Mouse (Mus musculus) neural tube, embryonic 14.5 days (tissue): Measurements from ENCODE around the gene Igsf3. TPM values are rescaled to one million over a fixed set of nuclear protein-coding genes. Genes with fewer than 3 reads are reported as not detected.

ENCODE experiments used
- ATAC-seq: fragments of 200-750 bp; cut with Nextera tagmentation; 2 replicates; pipeline ENCODE4 v1.8.0; 2017; ENCODE audit warnings: low read depth, mild to moderate bottlenecking, moderate TSS enrichment, moderate library complexity
- H3K27ac ChIP-seq: fragments of 300-500 bp; sonication (generic); 2 replicates; pipeline ENCODE4 v1.5.1; 2014; ENCODE audit warnings: low read depth, mild to moderate bottlenecking, control low read depth, low read length, moderate library complexity, mixed read lengths
- H3K27me3 ChIP-seq: fragments of 300-500 bp; sonication (generic); 2 replicates; pipeline ENCODE4 v1.6.1; 2014; ENCODE audit warnings: low read length; ENCODE audit not compliant: control insufficient read depth, insufficient read depth
- H3K36me3 ChIP-seq: fragments of 300-500 bp; sonication (generic); 2 replicates; pipeline ENCODE4 v1.6.1; 2014; ENCODE audit warnings: low read length, mixed read lengths; ENCODE audit not compliant: control insufficient read depth, insufficient read depth
- H3K4me1 ChIP-seq: fragments of 300-500 bp; sonication (generic); 2 replicates; pipeline ENCODE4 v1.6.1; 2014; ENCODE audit warnings: low read length; ENCODE audit not compliant: control insufficient read depth, insufficient read depth
- H3K4me2 ChIP-seq: fragments of 300-500 bp; sonication (generic); 2 replicates; pipeline ENCODE4 v1.6.1; 2014; ENCODE audit warnings: mild to moderate bottlenecking, low read depth, low read length, control low read depth
- H3K4me3 ChIP-seq: fragments of 300-500 bp; sonication (generic); 2 replicates; pipeline ENCODE4 v1.5.1; 2014; ENCODE audit warnings: low read depth, low read length, control low read depth, mixed read lengths
- H3K9ac ChIP-seq: fragments of 300-500 bp; sonication (generic); replicated peaks from 2 replicates; pipeline ENCODE4 v1.6.1; 2014; ENCODE audit warnings: low read depth, mild to moderate bottlenecking, control low read depth, low read length, mixed read lengths
- H3K9me3 ChIP-seq: fragments of 300-500 bp; sonication (generic); 2 replicates; pipeline ENCODE4 v1.6.1; 2016; ENCODE audit warnings: low read length; ENCODE audit not compliant: control insufficient read depth
- WGBS: fragments of 180-500 bp; shearing (Covaris S2); extraction: QIAGEN DNeasy Blood & Tissue Kit; methylation state at CpG from one replicate; pipeline ENCODE4 v1.1.7; 2014; 5-methylcytosine and 5-hydroxymethylcytosine counted together
- polyA plus RNA-seq: library from polyadenylated mRNA; unstranded; fragments of >200 nt; fragmentation: Nextera tagmentation; extraction: Ambion mirVana; gene quantifications from 2 replicates; pipeline ENCODE4 v1.2.1, GENCODE M21; 2014

Gene Igsf3
- polyA plus RNA-seq, 1 experiment from 2014 or later = 66.4 TPM

DNA sequence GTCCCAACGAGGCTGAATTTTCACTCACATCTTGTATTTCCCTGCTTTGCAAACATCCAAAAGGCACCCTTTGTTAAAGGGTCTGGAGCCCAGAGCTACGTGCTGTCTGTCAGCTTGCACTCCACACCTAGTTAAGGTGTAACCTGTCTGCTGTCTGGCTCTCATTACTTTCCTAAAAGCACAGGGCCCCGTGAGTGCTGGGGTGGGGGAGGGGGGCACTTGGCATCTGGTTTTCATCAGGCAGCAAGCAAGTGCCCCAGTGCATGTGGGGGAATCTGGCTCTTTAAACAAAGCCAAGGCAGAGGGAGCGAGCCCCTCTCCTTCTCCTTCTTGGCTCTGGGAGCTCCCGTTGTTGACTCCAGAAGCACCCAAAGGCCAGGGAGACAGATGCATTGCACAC is 18.5 kb downstream of the Igsf3 start:
- H3K27me3 ChIP-seq = no peaks in the 10 kb centered on the region
- no peak overlapping the region for H3K4me3 ChIP-seq
- 66% methylated on average over 5 of the region's 5 CpGs for WGBS
- no peak overlapping the region for H3K4me2 ChIP-seq
- no peak overlapping the region for H3K27ac ChIP-seq
- H3K36me3 ChIP-seq = no peaks in the 10 kb centered on the region
- H3K9me3 ChIP-seq = no peaks in the 10 kb centered on the region
- no peak for ATAC-seq
- H3K9ac ChIP-seq = no peak overlapping the region
- peaks cover 64% of the 10 kb centered on the region for H3K4me1 ChIP-seq

DNA sequence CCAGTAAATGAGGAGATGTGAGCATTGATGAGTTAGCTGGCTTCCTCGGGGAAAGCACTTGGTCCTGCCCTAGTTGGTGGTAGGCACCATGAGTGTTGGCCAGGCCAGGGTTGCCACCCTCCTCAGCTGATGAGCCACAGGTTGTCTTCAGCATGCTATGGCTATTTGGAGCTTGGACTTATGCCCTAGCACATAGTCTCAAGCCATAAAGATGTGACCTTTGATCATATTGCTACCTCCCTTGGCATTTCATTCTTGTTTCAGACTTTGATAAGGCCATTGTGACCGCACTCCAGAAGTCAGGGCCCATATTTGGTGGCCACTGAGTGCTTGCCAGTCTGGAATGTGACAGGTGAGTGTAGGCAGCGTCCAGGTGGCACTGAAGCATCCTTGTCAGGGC is 19.2 kb downstream of the Igsf3 start:
- Histone ChIP-seq H3K36me3 (no peaks in the 10 kb centered on the region), H3K27me3 (no peaks in the 10 kb centered on the region), H3K9me3 (no peaks in the 10 kb centered on the region), H3K9ac (no peak overlapping the region), H3K4me3 (no peak overlapping the region), H3K27ac (no peak overlapping the region), H3K4me1 (peaks cover 57% of the 10 kb centered on the region), H3K4me2 (no peak overlapping the region)
- WGBS = 94% methylated on average over 3 of the region's 3 CpGs
- no peak for ATAC-seq

- Histone ChIP-seq H3K4me2 (no peak overlapping the region), H3K36me3 (no peaks in the 10 kb centered on the region), H3K9ac (no peak overlapping the region), H3K27me3 (no peaks in the 10 kb centered on the region), H3K27ac (no peak overlapping the region), H3K4me1 (peaks cover 56% of the 10 kb centered on the region), H3K4me3 (no peak overlapping the region), H3K9me3 (no peaks in the 10 kb centered on the region)
- ATAC-seq = no peak
- 52% methylated on average over 13 of the region's 13 CpGs for WGBS
Measured at GRCm38 (mm10) chr3:101396726-101397263, 19.9 kb downstream of the Igsf3 start.

- Histone ChIP-seq H3K4me1 (peaks cover 50% of the 10 kb centered on the region), H3K9ac (no peak overlapping the region), H3K4me2 (no peak overlapping the region), H3K9me3 (no peaks in the 10 kb centered on the region), H3K36me3 (no peaks in the 10 kb centered on the region), H3K27ac (no peak overlapping the region), H3K4me3 (no peak overlapping the region), H3K27me3 (no peaks in the 10 kb centered on the region)
- no peak for ATAC-seq
- 82% methylated on average over 4 of the region's 4 CpGs for WGBS
Measured at GRCm38 (mm10) chr3:101397422-101397821, 20.5 kb downstream of the Igsf3 start.

DNA sequence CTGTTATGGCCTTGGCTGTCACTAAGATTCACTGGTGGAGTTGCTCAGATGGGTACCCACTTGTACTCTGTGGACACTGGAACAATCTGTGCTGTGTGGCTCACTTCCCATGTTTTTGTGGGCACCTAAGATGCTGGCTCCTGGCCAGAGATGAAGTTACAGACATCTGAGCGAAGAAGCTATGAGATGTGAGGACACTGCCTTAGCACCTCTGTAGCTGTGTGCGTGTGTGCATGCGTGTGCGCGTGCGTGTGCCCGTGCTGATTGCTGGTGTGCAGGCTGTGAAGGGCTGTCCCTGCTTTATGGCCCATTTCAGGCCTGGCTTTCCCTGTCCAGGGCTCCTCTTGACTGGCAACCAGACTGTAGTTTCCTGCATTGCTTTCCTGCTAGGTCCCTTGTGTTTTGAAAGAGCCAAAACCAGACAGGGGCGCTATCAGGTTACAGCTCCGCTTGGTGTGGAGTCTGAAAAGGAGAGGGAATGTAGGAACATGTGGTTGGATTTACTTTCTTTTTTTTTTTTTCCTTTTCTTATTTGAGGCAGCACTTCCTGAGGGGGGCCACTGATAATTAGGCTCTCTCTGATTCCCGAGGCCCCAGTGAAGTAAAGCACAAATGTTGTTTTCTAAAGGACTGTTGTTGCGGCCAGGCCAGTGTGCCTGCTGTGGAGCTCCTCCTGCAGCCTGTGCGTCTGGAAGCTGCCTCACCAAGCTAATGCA is 21.3 kb downstream of the Igsf3 start:
- Histone ChIP-seq H3K4me2 (no peak overlapping the region; the same call in 1 of the 2 replicates), H3K36me3 (no peaks in the 10 kb centered on the region), H3K27me3 (no peaks in the 10 kb centered on the region), H3K4me1 (peaks cover 50% of the 10 kb centered on the region), H3K9me3 (no peaks in the 10 kb centered on the region), H3K4me3 (no peak overlapping the region), H3K9ac (no peak overlapping the region), H3K27ac (peak overlapping the region; percentile 62; the same call in 1 of the 2 replicates)
- 35% methylated on average over 12 of the region's 12 CpGs for WGBS
- ATAC-seq = peak; percentile 39; the same call in 1 of the 2 replicates

GRCm38 (mm10) chr3:101398877-101399276 is 22.0 kb downstream of the Igsf3 start:
- H3K4me2 ChIP-seq = no peak overlapping the region
- no peak for ATAC-seq
- H3K27me3 ChIP-seq = no peaks in the 10 kb centered on the region

GRCm38 (mm10) chr3:101401501-101401900 is 24.6 kb downstream of the Igsf3 start:
- no peaks in the 10 kb centered on the region for H3K36me3 ChIP-seq
- no peak overlapping the region for H3K9ac ChIP-seq
- no peak overlapping the region for H3K27ac ChIP-seq
- ATAC-seq = no peak
- no peak overlapping the region for H3K4me2 ChIP-seq
- H3K9me3 ChIP-seq = no peaks in the 10 kb centered on the region
- peaks cover 43% of the 10 kb centered on the region for H3K4me1 ChIP-seq
- WGBS = 15% methylated on average over 5 of the region's 5 CpGs
- no peak overlapping the region for H3K4me3 ChIP-seq
- no peaks in the 10 kb centered on the region for H3K27me3 ChIP-seq

More at GRCm38 (mm10) chr3:101398877-101399276, 22.0 kb downstream of the Igsf3 start:
- 68% methylated on average over 2 of the region's 2 CpGs for WGBS
- Histone ChIP-seq H3K9me3 (no peaks in the 10 kb centered on the region), H3K27ac (0 out of 2 replicates have a peak overlapping the region, but pooled peaks have one; percentile 62), H3K4me1 (peaks cover 51% of the 10 kb centered on the region), H3K36me3 (no peaks in the 10 kb centered on the region), H3K9ac (no peak overlapping the region), H3K4me3 (no peak overlapping the region)

DNA sequence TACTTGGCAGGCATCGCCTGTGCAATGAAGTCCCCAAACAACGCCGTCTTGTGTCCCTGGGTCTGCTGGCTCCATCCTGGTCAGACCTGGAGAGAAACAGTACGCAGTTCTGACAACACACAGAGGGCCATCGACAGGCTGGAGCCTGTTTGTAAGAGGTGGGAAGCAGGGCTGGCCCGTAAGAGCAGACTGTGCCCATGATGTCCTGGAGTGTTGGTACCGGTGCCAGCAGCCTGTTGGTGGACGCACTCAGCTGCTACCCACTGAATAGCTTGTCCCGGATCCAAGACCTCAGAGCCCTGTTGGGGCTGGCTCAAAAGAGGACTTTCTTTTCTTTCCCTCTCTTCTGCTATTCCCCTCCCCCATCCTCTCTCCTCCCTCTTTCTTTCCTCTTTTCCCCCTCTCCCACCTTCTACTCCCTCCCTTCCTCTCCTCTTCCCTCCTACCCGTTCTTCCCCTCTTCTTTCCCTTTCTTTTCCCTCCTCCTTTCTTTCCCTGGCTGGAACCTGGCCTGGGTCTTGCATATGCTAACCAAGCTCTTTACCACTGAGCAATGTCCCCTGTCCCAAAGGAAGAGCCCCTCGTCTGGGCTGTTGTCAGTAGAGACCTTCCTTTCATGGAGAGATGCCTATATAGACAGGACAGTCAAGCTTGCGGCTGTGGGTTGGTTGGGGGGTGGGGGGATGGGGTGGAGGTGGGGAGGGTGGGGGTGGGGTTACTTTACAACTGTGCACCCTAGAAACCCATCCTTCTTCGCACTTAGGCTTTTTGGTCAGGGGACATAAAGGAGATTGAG is 27.9 kb downstream of the Igsf3 start:
- H3K36me3 ChIP-seq = no peaks in the 10 kb centered on the region
- H3K4me1 ChIP-seq = peaks cover 28% of the 10 kb centered on the region
- H3K9ac ChIP-seq = no peak overlapping the region
- H3K4me3 ChIP-seq = no peak overlapping the region
- H3K27ac ChIP-seq = peak overlapping the region; percentile 44; the same call in 1 of the 2 replicates
- H3K27me3 ChIP-seq = no peaks in the 10 kb centered on the region
- WGBS = 49% methylated on average over 13 of the region's 13 CpGs
- ATAC-seq = peak; percentile 68
- no peaks in the 10 kb centered on the region for H3K9me3 ChIP-seq
- no peak overlapping the region; the same call in 1 of the 2 replicates for H3K4me2 ChIP-seq

DNA sequence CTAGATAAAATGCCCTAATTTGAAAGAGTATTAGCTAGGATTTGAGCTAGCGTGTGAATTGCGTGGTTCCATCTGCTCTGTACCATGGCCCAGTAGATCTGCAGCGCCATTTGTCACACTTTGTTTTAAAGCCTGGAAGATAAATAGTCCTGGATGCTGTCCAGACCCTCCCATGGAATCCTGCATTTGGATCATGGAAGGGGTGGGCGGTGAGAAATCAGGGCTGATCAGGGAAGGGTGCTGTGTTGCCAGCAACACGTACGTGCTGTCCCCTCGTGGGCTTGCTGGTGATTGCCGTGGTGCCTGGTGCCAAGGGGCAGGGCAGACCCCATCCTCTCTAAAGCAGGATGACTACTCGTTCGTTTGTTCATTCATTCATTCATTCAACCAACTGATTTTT is 28.6 kb downstream of the Igsf3 start:
- 26% methylated on average over 10 of the region's 10 CpGs for WGBS
- Histone ChIP-seq H3K9ac (no peak overlapping the region), H3K36me3 (no peaks in the 10 kb centered on the region), H3K9me3 (no peaks in the 10 kb centered on the region), H3K4me1 (peaks cover 28% of the 10 kb centered on the region), H3K4me3 (no peak overlapping the region), H3K27me3 (no peaks in the 10 kb centered on the region), H3K4me2 (no peak overlapping the region), H3K27ac (peak overlapping the region; percentile 1; the same call in 1 of the 2 replicates)
- peak; percentile 74 for ATAC-seq
